Mouse (Mus musculus): Measurements from ENCODE around the gene Scube1. TPM values are rescaled to one million over a fixed set of nuclear protein-coding genes. Genes with fewer than 3 reads are reported as not detected.

Gene Scube1
- total RNA-seq, 2 experiments from 2014 or later, result 19.2 to 21.7 TPM

DNA sequence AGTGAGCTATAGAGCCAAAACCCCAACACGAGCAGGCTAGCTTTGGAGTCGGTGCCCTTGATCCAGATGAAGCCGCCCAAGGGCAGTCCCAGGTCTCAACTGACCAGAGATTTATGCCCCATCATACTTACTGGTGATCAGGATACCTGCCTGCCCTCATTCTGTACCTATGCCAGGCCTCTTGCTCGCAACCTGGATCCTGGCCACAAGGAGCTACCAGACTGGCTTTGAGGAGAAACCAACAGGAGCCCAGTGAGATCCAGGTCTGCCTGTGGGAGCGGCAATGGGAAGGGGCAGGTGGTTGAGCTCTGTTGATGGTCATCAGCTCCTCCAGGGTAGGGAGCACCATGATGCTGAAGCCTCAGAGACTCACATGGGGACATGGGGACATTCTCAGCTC lies 12.5 kb downstream of the Scube1 start:
- DNase-seq (ENCODE audit: low spot score in 2 of 2), result no peak

- DNase-seq (ENCODE audit: low spot score in 2 of 2), result no peak
Observed at GRCm38 (mm10) chr15:83709889-83710774, 14.7 kb downstream of the Scube1 start.

- DNase-seq (ENCODE audit: low spot score in 2 of 2), result no peak
Observed at GRCm38 (mm10) chr15:83706528-83707199, 18.2 kb downstream of the Scube1 start.

DNA sequence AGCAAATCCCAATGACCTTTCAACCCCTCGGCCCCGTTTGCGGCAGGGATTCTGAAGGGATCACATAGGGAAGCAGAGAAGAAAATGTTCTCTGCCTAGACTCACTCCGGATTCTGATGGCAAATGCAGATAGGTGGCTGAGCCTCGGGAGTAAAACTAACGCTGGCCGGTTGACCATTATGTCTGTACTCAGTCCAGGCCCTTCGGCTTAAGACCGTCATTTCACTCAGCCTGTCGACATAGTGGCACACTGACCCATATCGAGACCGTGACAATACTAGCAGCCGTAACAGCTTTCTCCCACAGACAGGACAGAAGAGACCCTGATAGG lies 24.3 kb downstream of the Scube1 start:
- no peak for DNase-seq (ENCODE audit: low spot score in 2 of 2)

GRCm38 (mm10) chr15:83699834-83700592 lies 24.8 kb downstream of the Scube1 start:
- DNase-seq (ENCODE audit: low spot score in 2 of 2), result no peak

DNA sequence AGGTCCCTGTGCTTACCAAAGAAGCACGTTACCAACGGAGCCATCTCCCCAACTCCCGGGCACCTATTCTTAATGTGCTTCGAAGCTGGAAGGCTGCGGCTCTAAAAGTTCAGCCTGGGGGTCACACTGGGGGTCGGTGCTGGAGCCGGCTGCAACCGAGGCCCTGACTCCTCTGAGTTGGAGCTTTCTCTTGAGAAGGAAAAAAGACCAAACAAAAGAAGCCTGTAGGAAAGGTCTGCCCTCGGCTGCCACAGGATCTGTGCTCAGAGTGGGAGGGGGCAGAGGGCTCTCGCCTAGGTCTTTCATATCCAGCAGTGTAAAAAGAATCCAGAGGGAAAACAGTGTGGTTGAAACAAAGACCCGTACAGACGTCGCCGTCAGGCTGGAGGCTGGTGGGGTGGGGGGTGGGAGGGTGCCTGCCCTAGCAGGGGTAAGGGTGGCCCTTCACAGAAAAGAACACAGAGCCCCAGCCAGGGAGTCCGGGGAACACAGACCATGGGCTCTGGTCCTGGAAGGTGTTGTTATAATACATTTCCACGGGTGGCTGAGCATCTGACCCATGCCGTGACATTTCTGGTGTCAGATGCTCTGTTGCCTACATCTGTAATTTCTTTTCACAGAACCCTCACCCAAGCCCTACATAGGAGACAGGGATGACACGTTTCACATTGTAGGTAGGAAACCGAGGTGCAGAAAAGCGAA lies 25.5 kb downstream of the Scube1 start:
- DNase-seq (ENCODE audit: low spot score in 2 of 2), result no peak

- DNase-seq (ENCODE audit: low spot score in 2 of 2), result no peak
Observed at GRCm38 (mm10) chr15:83696681-83697381, 28.0 kb downstream of the Scube1 start.

DNA sequence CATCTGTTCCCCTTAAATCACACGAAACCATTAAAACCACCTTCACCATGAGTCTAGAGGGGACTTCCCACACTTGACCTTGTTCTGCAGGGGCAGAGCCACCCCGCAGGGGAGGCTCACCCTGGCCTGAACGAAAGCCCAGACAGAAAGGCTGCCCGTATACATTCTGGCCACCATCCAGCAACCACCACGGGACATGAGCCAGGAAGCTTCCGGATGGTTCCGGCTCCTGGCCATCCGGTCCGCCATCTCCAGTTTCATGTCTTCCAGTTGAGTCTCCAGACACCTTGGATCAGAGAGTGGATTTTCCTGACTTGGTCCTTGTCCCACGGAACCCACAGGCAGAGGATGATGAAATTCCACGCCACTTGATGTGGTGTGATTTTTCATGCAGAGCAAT lies 29.7 kb downstream of the Scube1 start:
- DNase-seq (ENCODE audit: low spot score in 2 of 2), result no peak

GRCm38 (mm10) chr15:83691901-83692361 lies 32.9 kb downstream of the Scube1 start:
- no peak for DNase-seq (ENCODE audit: low spot score in 2 of 2)

- no peak for DNase-seq (ENCODE audit: low spot score in 2 of 2)
Observed at GRCm38 (mm10) chr15:83689946-83690345, 34.9 kb downstream of the Scube1 start.

DNA sequence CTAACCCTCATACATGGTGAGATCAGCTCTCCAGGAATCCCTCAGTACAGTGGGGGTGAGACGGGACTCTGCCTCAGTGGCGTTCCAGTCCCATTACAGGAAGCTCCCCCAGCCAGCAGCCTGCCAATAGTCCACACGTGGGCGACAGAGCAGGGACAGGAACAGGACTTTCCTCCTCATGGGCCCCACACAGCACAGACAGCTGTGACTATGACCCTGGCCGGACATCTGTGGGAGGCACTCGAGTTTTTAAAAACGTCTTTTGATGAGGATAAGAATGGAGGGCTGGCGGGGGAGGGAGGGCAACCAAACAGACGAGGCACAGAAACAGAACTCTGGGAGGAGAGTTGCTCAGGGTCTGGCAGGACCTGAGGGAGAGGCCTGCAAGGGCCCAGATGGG lies 38.2 kb downstream of the Scube1 start:
- no peak for DNase-seq (ENCODE audit: low spot score in 2 of 2)

DNA sequence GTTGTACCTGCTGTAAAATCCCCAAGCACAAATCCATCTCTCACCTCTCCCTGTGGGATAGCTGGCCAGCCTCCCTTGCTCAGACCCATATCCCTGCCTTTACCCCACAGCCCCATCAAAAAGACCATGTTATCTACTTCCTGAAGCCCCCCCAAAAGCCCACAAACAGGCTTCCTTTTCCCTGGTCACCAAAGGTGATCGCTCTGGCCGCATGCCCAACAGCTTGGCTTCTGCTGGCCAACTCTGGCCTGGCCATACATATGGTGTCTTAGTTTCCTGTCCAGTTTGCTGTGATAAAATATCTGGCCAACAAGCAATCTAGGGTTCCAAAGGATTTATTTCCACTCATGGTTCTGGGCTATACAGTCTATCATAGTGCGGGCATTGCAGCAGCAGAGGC lies 38.9 kb downstream of the Scube1 start:
- no peak for DNase-seq (ENCODE audit: low spot score in 2 of 2)

DNA sequence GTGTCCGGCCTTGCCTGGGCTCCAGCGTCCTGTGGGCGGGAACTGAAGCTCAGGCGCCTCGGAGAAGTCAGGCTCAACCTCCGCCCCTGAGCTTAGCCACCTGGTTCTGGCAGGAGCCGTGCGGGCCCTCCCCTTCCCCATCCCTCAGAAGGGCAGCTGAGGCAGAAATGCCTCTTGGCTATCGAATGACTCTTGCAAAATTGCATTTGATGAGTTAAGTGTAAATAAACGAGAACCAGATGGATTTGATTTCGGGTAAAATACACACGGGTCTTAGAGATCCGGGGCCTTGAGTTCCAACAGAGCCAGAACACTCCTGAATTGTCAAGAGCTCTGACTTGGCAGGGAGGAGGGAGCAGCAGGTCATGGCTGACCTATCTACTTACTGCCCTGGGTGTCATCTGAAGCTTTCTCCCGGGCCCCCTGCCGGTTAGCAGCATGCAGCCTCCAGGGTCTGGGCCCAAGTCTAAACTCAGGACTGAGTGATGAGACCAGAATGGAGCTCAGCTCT lies 41.7 kb downstream of the Scube1 start:
- no peak for DNase-seq (ENCODE audit: low spot score in 2 of 2)

GRCm38 (mm10) chr15:83680300-83680699 lies 44.5 kb downstream of the Scube1 start:
- DNase-seq (ENCODE audit: low spot score in 2 of 2), result no peak

DNA sequence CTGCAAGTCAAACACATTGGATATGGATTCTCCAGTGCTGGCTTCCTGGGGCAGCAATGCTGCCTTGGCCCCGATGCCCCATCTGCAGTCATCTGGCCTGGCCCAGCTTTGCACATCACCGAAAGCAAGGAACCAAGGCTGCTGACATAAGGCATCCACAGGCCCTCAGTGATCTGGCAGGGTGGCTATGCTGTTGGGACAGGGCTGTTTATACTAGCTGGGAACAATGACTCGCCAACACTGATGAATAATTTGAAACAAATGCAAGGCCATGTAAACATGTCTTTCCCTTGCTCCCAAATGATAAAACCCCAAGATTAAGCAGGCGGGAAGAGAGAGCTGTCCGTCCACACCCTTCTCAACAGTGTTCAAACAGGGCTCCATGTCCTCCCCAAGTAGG lies 45.1 kb downstream of the Scube1 start:
- no peak for DNase-seq (ENCODE audit: low spot score in 2 of 2)

DNA sequence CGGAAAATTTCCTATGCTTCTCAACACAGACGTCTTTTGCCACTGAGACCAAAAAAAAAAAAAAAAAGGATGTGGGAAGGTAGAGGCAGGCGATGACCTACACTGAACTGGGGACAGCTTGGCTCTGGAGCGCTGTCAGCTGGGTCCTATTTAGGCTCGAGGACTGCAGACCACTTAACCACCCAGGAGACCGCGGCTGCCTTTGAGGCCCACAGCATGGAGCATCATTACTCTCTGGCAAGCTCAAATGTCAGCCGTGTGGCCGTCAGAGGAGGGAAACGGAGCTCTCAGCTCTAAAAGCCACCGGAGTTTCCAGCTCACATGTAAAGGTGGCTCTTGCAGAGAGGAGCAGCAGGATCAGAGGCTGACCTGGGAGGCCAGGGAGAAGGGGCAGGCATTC lies 46.2 kb downstream of the Scube1 start:
- DNase-seq (ENCODE audit: low spot score in 2 of 2), result no peak

- no peak for DNase-seq (ENCODE audit: low spot score in 2 of 2)
Observed at GRCm38 (mm10) chr15:83678089-83678488, 46.7 kb downstream of the Scube1 start.

- no peak for DNase-seq (ENCODE audit: low spot score in 2 of 2)
Observed at GRCm38 (mm10) chr15:83677098-83677497, 47.7 kb downstream of the Scube1 start.

- no peak for DNase-seq (ENCODE audit: low spot score in 2 of 2)
Observed at GRCm38 (mm10) chr15:83676286-83676685, 48.5 kb downstream of the Scube1 start.

- DNase-seq (ENCODE audit: low spot score in 2 of 2), result no peak
Observed at GRCm38 (mm10) chr15:83673621-83674020, 51.2 kb downstream of the Scube1 start.
